Comparison of ENCODE assay signal across 8 mouse cellular contexts in the genomic region with DNA sequence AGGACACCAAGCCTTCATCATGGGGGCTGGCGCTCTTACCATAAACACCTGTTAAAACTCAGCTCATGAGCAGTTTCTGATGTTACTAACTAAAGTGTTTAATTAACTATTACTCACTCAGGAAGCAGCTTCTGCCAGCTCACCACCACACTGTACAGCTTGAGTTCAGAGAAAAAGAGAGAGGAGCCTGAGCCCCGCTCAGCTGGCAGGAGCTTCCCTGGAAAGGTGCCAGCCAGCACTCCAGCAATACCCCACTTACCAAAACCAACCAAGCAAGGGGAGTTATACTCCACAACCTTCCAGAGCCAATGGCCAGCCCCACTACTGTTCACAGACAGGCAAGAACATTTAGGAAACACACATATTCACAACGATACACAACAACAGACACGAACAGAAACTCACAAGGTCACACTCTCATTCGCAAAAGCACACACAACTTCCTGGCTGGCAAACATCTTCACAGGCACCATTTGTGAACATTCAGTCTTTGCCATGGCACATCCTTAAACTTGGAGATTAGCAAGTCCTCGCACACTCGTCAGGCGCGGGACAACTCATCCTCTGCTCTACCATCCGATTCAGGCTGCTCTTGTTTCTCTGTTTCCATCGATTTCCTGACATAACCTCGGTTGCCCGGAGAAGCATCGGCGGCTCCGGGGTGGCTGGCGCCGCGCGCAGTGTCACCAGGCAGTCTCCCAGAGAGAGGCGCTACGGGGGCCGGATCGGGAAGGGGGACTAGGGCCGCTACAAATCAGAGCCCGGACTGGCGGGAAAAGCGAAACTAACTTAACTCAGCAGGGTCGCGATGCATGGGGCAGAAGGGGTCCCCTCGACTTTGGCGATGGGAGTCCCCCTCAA. TPM values are rescaled to one million over a fixed set of nuclear protein-coding genes. Genes with fewer than 3 reads are reported as not detected.
DNase-seq lines count a peak whose midpoint lies in the region; ATAC-seq and TF ChIP-seq lines count a peak whose summit lies in the region.

No protein-coding gene starts in this region.

- peaks cover 70% of the 10 kb centered on the region for H3K27me3 ChIP-seq in erythroblast, embryonic 14.5 days (ENCODE audit: control insufficient read depth)
- H3K27me3 ChIP-seq in kidney, adult 2 months (replicated peaks; ENCODE audit: control insufficient read depth, insufficient read depth, low read length) = no peaks in the 10 kb centered on the region
- peaks cover 3% of the 10 kb centered on the region; the same call in 1 of the 2 replicates for H3K27me3 ChIP-seq in limb, embryonic 14.5 days (ENCODE audit: control insufficient read depth, insufficient read depth, low read length)
- H3K27me3 ChIP-seq in midbrain, postnatal 0 days (ENCODE audit: insufficient read depth, low read length) = peaks cover 25% of the 10 kb centered on the region

- no peak overlapping the region for H3K27ac ChIP-seq in kidney, adult 2 months (ENCODE audit: insufficient read depth, low read depth, low read length)
- peak overlapping the region; percentile 68; the same call in 1 of the 2 replicates for H3K27ac ChIP-seq in limb, embryonic 14.5 days (replicated peaks; ENCODE audit: low read depth, low read length)
- no peak overlapping the region for H3K27ac ChIP-seq in midbrain, postnatal 0 days (ENCODE audit: low read depth, low read length)

- peaks cover 13% of the 10 kb centered on the region for H3K9me3 ChIP-seq in erythroblast, embryonic 14.5 days (ENCODE audit: control insufficient read depth, low read length)
- H3K9me3 ChIP-seq in limb, embryonic 14.5 days (ENCODE audit: control insufficient read depth, low read length) = no peaks in the 10 kb centered on the region
- no peaks in the 10 kb centered on the region for H3K9me3 ChIP-seq in midbrain, postnatal 0 days (ENCODE audit: low read length)

- H3K36me3 ChIP-seq in erythroblast, embryonic 14.5 days (ENCODE audit: control insufficient read depth) = no peaks in the 10 kb centered on the region
- H3K36me3 ChIP-seq in kidney, adult 2 months (ENCODE audit: control insufficient read depth, insufficient read depth, low read length) = no peaks in the 10 kb centered on the region
- no peaks in the 10 kb centered on the region for H3K36me3 ChIP-seq in limb, embryonic 14.5 days (ENCODE audit: control insufficient read depth, insufficient read depth, low read length)
- H3K36me3 ChIP-seq in midbrain, postnatal 0 days (ENCODE audit: insufficient read depth, low read length) = no peaks in the 10 kb centered on the region

- peak overlapping the region; percentile 85 for H3K4me2 ChIP-seq in limb, embryonic 14.5 days (replicated peaks; ENCODE audit: low read depth, low read length, severe bottlenecking)
- peak overlapping the region; percentile 99 for H3K4me2 ChIP-seq in midbrain, postnatal 0 days (ENCODE audit: low read depth, low read length, poor library complexity, severe bottlenecking)

- H3K4me3 ChIP-seq in erythroblast, embryonic 14.5 days (replicated peaks) = peak overlapping the region; percentile 54
- peak overlapping the region; percentile 53 for H3K4me3 ChIP-seq in kidney, adult 2 months (ENCODE audit: insufficient read depth, low read depth, low read length)
- peak overlapping the region; percentile 83 for H3K4me3 ChIP-seq in limb, embryonic 14.5 days (replicated peaks; ENCODE audit: low read length)
- H3K4me3 ChIP-seq in midbrain, postnatal 0 days (ENCODE audit: low read depth, low read length) = peak overlapping the region; percentile 53

- peak overlapping the region; percentile 77 for H3K9ac ChIP-seq in limb, embryonic 14.5 days (ENCODE audit: low read depth, low read length, severe bottlenecking)
- peak overlapping the region; percentile 65 for H3K9ac ChIP-seq in midbrain, postnatal 0 days (replicated peaks; ENCODE audit: low read length, poor library complexity, severe bottlenecking)

- no peak for TF ChIP-seq CTCF in kidney, adult 2 months (conservative IDR thresholded peaks at IDR 0.05; ENCODE audit: insufficient read depth, insufficient read length, low read depth, low read length)
- TF ChIP-seq CTCF in midbrain, postnatal 0 days (IDR thresholded peaks at IDR 0.05) = no peak

- TF ChIP-seq POLR2A in kidney, adult 2 months (IDR thresholded peaks at IDR 0.05; ENCODE audit: low read depth, low read length) = no peak
- TF ChIP-seq POLR2A in limb, embryonic 14.5 days (IDR thresholded peaks at IDR 0.05; ENCODE audit: borderline replicate concordance, extremely low read depth, insufficient read depth, insufficient read length) = no peak

- H3K4me1 ChIP-seq in erythroblast, embryonic 14.5 days (ENCODE audit: control insufficient read depth) = peaks cover 21% of the 10 kb centered on the region
- peaks cover 8% of the 10 kb centered on the region for H3K4me1 ChIP-seq in kidney, adult 2 months (ENCODE audit: control insufficient read depth, insufficient read depth, low read length)
- H3K4me1 ChIP-seq in limb, embryonic 14.5 days (ENCODE audit: control insufficient read depth, insufficient read depth, low read length) = peaks cover 34% of the 10 kb centered on the region
- H3K4me1 ChIP-seq in midbrain, postnatal 0 days (ENCODE audit: insufficient read depth, low read length) = no peaks in the 10 kb centered on the region

- peak; percentile 59 to 64 for DNase-seq in cerebellum, postnatal 14 days
- DNase-seq in heart, adult 8-10 months (ENCODE audit: low spot score) = peak; percentile 52
- peak; percentile 53 for DNase-seq in kidney, adult 2 months
- DNase-seq in limb, embryonic 14.5 days (ENCODE audit: low spot score) = no peak
- peak; percentile 78 for DNase-seq in midbrain, postnatal 0 days (ENCODE audit: low spot score)
- DNase-seq in thymus, postnatal 36 days = peak; percentile 57 to 63

- no peak for ATAC-seq in erythroblast, adult 5-6 weeks (replicated peaks; ENCODE audit: low FRiP score, poor library complexity, severe bottlenecking)
- ATAC-seq in limb, embryonic 14.5 days (ENCODE audit: low FRiP score, low read depth) = no peak
- 0 out of 2 replicates have a peak, but pooled peaks have one; percentile 24 for ATAC-seq in midbrain, postnatal 0 days (ENCODE audit: low FRiP score)

- WGBS in kidney, adult 2 months = 4% methylated on average over 32 of the region's 32 CpGs
- WGBS in limb, embryonic 14.5 days = 6% methylated on average over 32 of the region's 32 CpGs
- 5% methylated on average over 32 of the region's 32 CpGs for WGBS in midbrain, postnatal 0 days

RNA-seq across cellular contexts. Expression of gene Spsb1, which starts 1.0 kb away (rescaled TPM):
- not detected in 2 replicates for polyA plus RNA-seq in erythroblast, embryonic 14.5 days (2012)
- total RNA-seq in erythroblast, adult 5-6 weeks (2015; ENCODE audit: low replicate concordance) = not detected in 2 replicates
- 0.42 TPM in 1 of 2 replicates, not detected in the other for total RNA-seq in erythroblast, adult 5-6 weeks (2017; ENCODE audit: low replicate concordance)
- total RNA-seq in heart, adult 8-10 months (2022) = 10 to 100 TPM; 24.7 to 43.0 (median 31.0) TPM
- polyA plus RNA-seq in kidney, adult 2 months (2012; rRNA removed) = 6.5 and 6.7 TPM in 2 replicates
- polyA plus RNA-seq in limb, embryonic 14.5 days (2012; rRNA removed) = 19.4 and 21.9 TPM in 2 replicates
- polyA plus RNA-seq in limb, embryonic 14.5 days (2014; fragmentation: Nextera tagmentation; extraction: Ambion mirVana) = 18.0 and 18.8 TPM in 2 replicates
- total RNA-seq in midbrain, postnatal 0 days (2014; rRNA removed) = 6.2 and 13.6 TPM in 2 replicates
- polyA plus RNA-seq in midbrain, postnatal 0 days (2015; fragmentation: Nextera tagmentation; extraction: Ambion mirVana) = 4.4 and 4.7 TPM in 2 replicates

RNA-seq across cellular contexts. Expression of gene H6pd, which starts 55.0 kb away (rescaled TPM):
- polyA plus RNA-seq in erythroblast, embryonic 14.5 days (2012) = 0.03 and 0.06 TPM in 2 replicates
- total RNA-seq in erythroblast, adult 5-6 weeks (2015; ENCODE audit: low replicate concordance) = 4.8 and 6.5 TPM in 2 replicates
- total RNA-seq in erythroblast, adult 5-6 weeks (2017; ENCODE audit: low replicate concordance) = 4.2 and 7.0 TPM in 2 replicates
- 10 to 100 TPM; 37.5 to 44.8 (median 41.2) TPM for total RNA-seq in heart, adult 8-10 months (2022)
- 137 and 161 TPM in 2 replicates for polyA plus RNA-seq in kidney, adult 2 months (2012; rRNA removed)
- polyA plus RNA-seq in limb, embryonic 14.5 days (2012; rRNA removed) = 22.6 and 30.1 TPM in 2 replicates
- 13.3 and 15.7 TPM in 2 replicates for polyA plus RNA-seq in limb, embryonic 14.5 days (2014; fragmentation: Nextera tagmentation; extraction: Ambion mirVana)
- total RNA-seq in midbrain, postnatal 0 days (2014; rRNA removed) = 12.6 and 13.6 TPM in 2 replicates
- polyA plus RNA-seq in midbrain, postnatal 0 days (2015; fragmentation: Nextera tagmentation; extraction: Ambion mirVana) = 3.2 and 3.7 TPM in 2 replicates
